7 mouse cellular contexts compared by ENCODE assay signal in genomic region chr4:136602568-136602967, GRCm38 (mm10). TPM values are rescaled to one million over a fixed set of nuclear protein-coding genes. Genes with fewer than 3 reads are reported as not detected.
A peak's percentile ranks its signal among the peaks of the same experiment; 100 is the strongest.
DNase-seq lines count a peak whose midpoint lies in the region; ATAC-seq lines count a peak whose summit lies in the region.

Kdm1a (minus strand) TSS chr4:136602723.

- peak within 1 kb of the TSS; percentile 53 for H3K4me2 ChIP-seq in embryonic facial prominence, embryonic 11.5 days (ENCODE audit: low read depth, low read length)
- peak within 1 kb of the TSS; percentile 77 for H3K4me2 ChIP-seq in midbrain, embryonic 13.5 days (replicated peaks)

- no peaks in the 10 kb centered on the region for H3K9me3 ChIP-seq in embryonic facial prominence, embryonic 11.5 days (replicated peaks; ENCODE audit: control insufficient read depth, low read length)
- H3K9me3 ChIP-seq in limb, embryonic 10.5 days (replicated peaks) = no peaks in the 10 kb centered on the region
- H3K9me3 ChIP-seq in midbrain, embryonic 13.5 days = no peaks in the 10 kb centered on the region

- peak; percentile 79 for ATAC-seq in embryonic facial prominence, embryonic 11.5 days (replicated peaks; ENCODE audit: insufficient number of reproducible peaks, low FRiP score, low TSS enrichment, low read depth)
- ATAC-seq in granulocyte monocyte progenitor cell, adult 5-6 weeks (replicated peaks; ENCODE audit: poor library complexity, severe bottlenecking) = peak; percentile 97
- peak; percentile 92 for ATAC-seq in midbrain, embryonic 13.5 days

- peak; percentile 98 for DNase-seq in adrenal gland, postnatal 14 days
- DNase-seq in embryonic facial prominence, embryonic 11.5 days (ENCODE audit: low spot score) = peak; percentile 96
- DNase-seq in kidney, adult 11 months = peak; percentile 88
- DNase-seq in limb, embryonic 10.5 days (ENCODE audit: low spot score) = peak; percentile 99
- DNase-seq in spleen, adult 12 weeks (ENCODE audit: low spot score) = peak; percentile 91

- H3K27ac ChIP-seq in embryonic facial prominence, embryonic 11.5 days (replicated peaks; ENCODE audit: low read depth, low read length) = peak within 1 kb of the TSS; percentile 85
- H3K27ac ChIP-seq in limb, embryonic 10.5 days = peak within 1 kb of the TSS; percentile 100
- peak within 1 kb of the TSS; percentile 97 for H3K27ac ChIP-seq in midbrain, embryonic 13.5 days

- H3K27me3 ChIP-seq in embryonic facial prominence, embryonic 11.5 days (ENCODE audit: control insufficient read depth, insufficient read depth, low read length) = no peaks in the 10 kb centered on the region
- no peaks in the 10 kb centered on the region for H3K27me3 ChIP-seq in limb, embryonic 10.5 days (ENCODE audit: low read depth, poor library complexity, severe bottlenecking)
- H3K27me3 ChIP-seq in midbrain, embryonic 13.5 days = no peaks in the 10 kb centered on the region

- H3K4me1 ChIP-seq in embryonic facial prominence, embryonic 11.5 days (ENCODE audit: control insufficient read depth, insufficient read depth, low read length) = no peaks in the 10 kb centered on the region
- peaks cover 12% of the 10 kb centered on the region for H3K4me1 ChIP-seq in limb, embryonic 10.5 days
- H3K4me1 ChIP-seq in midbrain, embryonic 13.5 days (replicated peaks) = peaks cover 29% of the 10 kb centered on the region

- H3K4me3 ChIP-seq in embryonic facial prominence, embryonic 11.5 days (ENCODE audit: low read depth, low read length) = peak within 1 kb of the TSS; percentile 99
- peak within 1 kb of the TSS; percentile 100 for H3K4me3 ChIP-seq in limb, embryonic 10.5 days
- peak within 1 kb of the TSS; percentile 99 for H3K4me3 ChIP-seq in midbrain, embryonic 13.5 days (replicated peaks)

- H3K9ac ChIP-seq in embryonic facial prominence, embryonic 11.5 days (replicated peaks; ENCODE audit: low read length) = peak within 1 kb of the TSS; percentile 100
- H3K9ac ChIP-seq in midbrain, embryonic 13.5 days (replicated peaks) = peak within 1 kb of the TSS; percentile 99

- H3K36me3 ChIP-seq in embryonic facial prominence, embryonic 11.5 days (replicated peaks; ENCODE audit: control insufficient read depth, insufficient read depth, low read depth, low read length) = no peaks in the 10 kb centered on the region
- peaks cover 26% of the 10 kb centered on the region for H3K36me3 ChIP-seq in limb, embryonic 10.5 days
- no peaks in the 10 kb centered on the region for H3K36me3 ChIP-seq in midbrain, embryonic 13.5 days

- under 1% methylated on average over 35 of the region's 45 CpGs for WGBS in embryonic facial prominence, embryonic 11.5 days
- under 1% methylated on average over 36 of the region's 45 CpGs for WGBS in limb, embryonic 10.5 days
- under 1% methylated on average over 32 of the region's 45 CpGs for WGBS in midbrain, embryonic 13.5 days

RNA-seq across cellular contexts. Expression of gene Kdm1a, which starts in this region (rescaled TPM):
- 40.7 and 47.9 TPM in 2 replicates for total RNA-seq in adrenal gland, postnatal 14 days (2021)
- 76.9 and 88.3 TPM in 2 replicates for polyA plus RNA-seq in embryonic facial prominence, embryonic 11.5 days (2014; fragmentation: Nextera tagmentation; extraction: Ambion mirVana)
- 57.8 and 60.8 TPM in 2 replicates for total RNA-seq in granulocyte monocyte progenitor cell, adult 5-6 weeks (2014; fragmentation: Nextera tagmentation)
- 53.4 and 59.4 TPM in 2 replicates for total RNA-seq in granulocyte monocyte progenitor cell, adult 5-6 weeks (2017)
- polyA plus RNA-seq in limb, embryonic 10.5 days (2016; fragmentation: Nextera tagmentation; extraction: Ambion mirVana) = 58.7 and 62.0 TPM in 2 replicates
- polyA plus RNA-seq in midbrain, embryonic 13.5 days (2015; fragmentation: Nextera tagmentation; extraction: Ambion mirVana) = 81.0 and 94.8 TPM in 2 replicates

Comparison
In these comparisons a context has a peak if more than half of its experiments do, and no peak if none do; other contexts are left out.
1. Peak in every context shown above with its lines: DNase-seq, ATAC-seq, H3K4me3 ChIP-seq and H3K27ac ChIP-seq.